Mouse (Mus musculus) left cerebral cortex, postnatal 4 days (tissue): ENCODE measurements around the gene Asb8. TPM values are rescaled to one million over a fixed set of nuclear protein-coding genes. Genes with fewer than 3 reads are reported as not detected.

ENCODE experiments used
- DNase-seq: peaks from one replicate; pipeline ENCODE4 v3.0.0-alpha.2; 2022
- intact Hi-C: fragments of 180-260 bp; cut with DNase I; formaldehyde crosslinking; loops from one replicate; pipeline ENCODE4 v1.15.1; 2025
- total RNA-seq, 2 experiments: library from RNA; stranded (reverse); gene quantifications; 2 replicates each; pipeline ENCODE4 v1.2.3; 2021

Asb8 gene
- total RNA-seq, 2 experiments from 2014 or later = 28.3 to 35.0 TPM

- DNase-seq = no peak
- intact Hi-C loops = no loop called here
These were observed 34.0 kb downstream of the Asb8 start for GRCm38 (mm10) chr15:98131451-98131850.

- intact Hi-C loops = no loop called here
These were observed 34.4 kb downstream of the Asb8 start for GRCm38 (mm10) chr15:98131001-98131400.

GRCm38 (mm10) chr15:98120831-98121230 lies 44.6 kb downstream of the Asb8 start:
- DNase-seq = no peak
- intact Hi-C loops = no loop called here

More at GRCm38 (mm10) chr15:98131001-98131400, 34.4 kb downstream of the Asb8 start:
- no peak for DNase-seq

GRCm38 (mm10) chr15:98119363-98119762 lies 46.1 kb downstream of the Asb8 start:
- intact Hi-C loops = no loop called here
- DNase-seq = no peak

GRCm38 (mm10) chr15:98116287-98116686 lies 49.1 kb downstream of the Asb8 start:
- no peak for DNase-seq
- intact Hi-C loops = no loop called here

GRCm38 (mm10) chr15:98115779-98116163 lies 49.7 kb downstream of the Asb8 start:
- no peak for DNase-seq
- intact Hi-C loops = no loop called here

- intact Hi-C loops = no loop called here
- DNase-seq = no peak
These were observed 50.3 kb downstream of the Asb8 start for GRCm38 (mm10) chr15:98114852-98115778.

GRCm38 (mm10) chr15:98114098-98114851 lies 51.1 kb downstream of the Asb8 start:
- no peak for DNase-seq
- intact Hi-C loops = no loop called here

- DNase-seq = no peak
- intact Hi-C loops = no loop called here
These were observed 53.6 kb downstream of the Asb8 start for GRCm38 (mm10) chr15:98111791-98112190.

GRCm38 (mm10) chr15:98108297-98109152 lies 56.9 kb downstream of the Asb8 start:
- intact Hi-C loops = no loop called here
- DNase-seq = peak; percentile 85

- intact Hi-C loops = no loop called here
- DNase-seq = no peak
These were observed 57.6 kb downstream of the Asb8 start for GRCm38 (mm10) chr15:98107703-98108296.

- intact Hi-C loops = no loop called here
- no peak for DNase-seq
These were observed 58.2 kb downstream of the Asb8 start for GRCm38 (mm10) chr15:98107230-98107629.

GRCm38 (mm10) chr15:98106506-98106905 lies 58.9 kb downstream of the Asb8 start:
- DNase-seq = no peak
- intact Hi-C loops = no loop called here

GRCm38 (mm10) chr15:98102401-98102800 lies 63.0 kb downstream of the Asb8 start:
- no peak for DNase-seq
- intact Hi-C loops = no loop called here

- intact Hi-C loops = no loop called here
- no peak for DNase-seq
These were observed 66.9 kb downstream of the Asb8 start for GRCm38 (mm10) chr15:98098519-98098918.

- no peak for DNase-seq
- intact Hi-C loops = no loop called here
These were observed 68.5 kb downstream of the Asb8 start for GRCm38 (mm10) chr15:98096957-98097356.

- intact Hi-C loops = no loop called here
- DNase-seq = no peak
These were observed 70.5 kb downstream of the Asb8 start for GRCm38 (mm10) chr15:98094905-98095304.

GRCm38 (mm10) chr15:98093121-98094011 lies 72.1 kb downstream of the Asb8 start, which contains the start of gene Senp1:
Gene Senp1, minus strand, starts transcription at chr15:98093744.
- intact Hi-C loops = loop anchor here (2.0 kb wide), 1 partner anchor 59 kb away; no protein-coding TSS in a partner anchor
- peak; percentile 92 for DNase-seq
